Mouse (Mus musculus): ENCODE data around the gene Klf1.
A peak's percentile ranks its signal among the peaks of the same experiment; 100 is the strongest.

Klf1 gene

GRCm38 (mm10) chr8:84901752-84902151, at the start of gene Klf1:
Gene Klf1, plus strand, starts transcription at chr8:84901928.
- DNase-seq = no peak

GRCm38 (mm10) chr8:84856434-84856833, 45.3 kb upstream of the Klf1 start:
- no peak for DNase-seq

GRCm38 (mm10) chr8:84856864-84857441, 44.8 kb upstream of the Klf1 start, which contains the start of gene Farsa:
Gene Farsa, plus strand, starts transcription at chr8:84856989.
- peak; percentile 92 for DNase-seq

- DNase-seq = peak; percentile 43
Measured at GRCm38 (mm10) chr8:84871376-84872308, 30.1 kb upstream of the Klf1 start, which contains the start of gene Syce2. Gene Syce2, plus strand, starts transcription at chr8:84872111.

- DNase-seq = no peak
Measured at GRCm38 (mm10) chr8:84872309-84872965, 29.3 kb upstream of the Klf1 start.

- no peak for DNase-seq
Measured at GRCm38 (mm10) chr8:84873016-84873415, 28.7 kb upstream of the Klf1 start.

- DNase-seq = no peak
Measured at GRCm38 (mm10) chr8:84874339-84874738, 27.4 kb upstream of the Klf1 start.

GRCm38 (mm10) chr8:84877297-84878035, 24.3 kb upstream of the Klf1 start:
- no peak for DNase-seq

GRCm38 (mm10) chr8:84878915-84879314, 22.8 kb upstream of the Klf1 start:
- no peak for DNase-seq

- no peak for DNase-seq
Measured at GRCm38 (mm10) chr8:84884728-84885127, 17.0 kb upstream of the Klf1 start.

GRCm38 (mm10) chr8:84888280-84888679, 13.4 kb upstream of the Klf1 start:
- DNase-seq = no peak

GRCm38 (mm10) chr8:84889141-84889540, 12.6 kb upstream of the Klf1 start:
- no peak for DNase-seq

GRCm38 (mm10) chr8:84892993-84893708, 8.6 kb upstream of the Klf1 start:
- DNase-seq = no peak

- peak; percentile 93 for DNase-seq
Measured at GRCm38 (mm10) chr8:84893709-84894134, 8.0 kb upstream of the Klf1 start, which contains the start of gene Gcdh. Gene Gcdh, minus strand, starts transcription at chr8:84893921.

GRCm38 (mm10) chr8:84895963-84896362, 5.8 kb upstream of the Klf1 start:
- DNase-seq = no peak

- no peak for DNase-seq
Measured at GRCm38 (mm10) chr8:84901071-84901470, 657 bp upstream of the Klf1 start.

GRCm38 (mm10) chr8:84902367-84902919, 715 bp downstream of the Klf1 start:
- no peak for DNase-seq

- peak; percentile 90 for DNase-seq
Measured at GRCm38 (mm10) chr8:84902920-84903661, 1.4 kb downstream of the Klf1 start.

- DNase-seq = no peak
Measured at GRCm38 (mm10) chr8:84904351-84904750, 2.6 kb downstream of the Klf1 start.

GRCm38 (mm10) chr8:84907037-84907436, 5.3 kb downstream of the Klf1 start:
- no peak for DNase-seq

GRCm38 (mm10) chr8:84907493-84907892, 5.8 kb downstream of the Klf1 start:
- no peak for DNase-seq

Data from right cerebral cortex, postnatal 25 days (tissue).